Mouse (Mus musculus): ENCODE data around the gene Gpsm3.

DNA sequence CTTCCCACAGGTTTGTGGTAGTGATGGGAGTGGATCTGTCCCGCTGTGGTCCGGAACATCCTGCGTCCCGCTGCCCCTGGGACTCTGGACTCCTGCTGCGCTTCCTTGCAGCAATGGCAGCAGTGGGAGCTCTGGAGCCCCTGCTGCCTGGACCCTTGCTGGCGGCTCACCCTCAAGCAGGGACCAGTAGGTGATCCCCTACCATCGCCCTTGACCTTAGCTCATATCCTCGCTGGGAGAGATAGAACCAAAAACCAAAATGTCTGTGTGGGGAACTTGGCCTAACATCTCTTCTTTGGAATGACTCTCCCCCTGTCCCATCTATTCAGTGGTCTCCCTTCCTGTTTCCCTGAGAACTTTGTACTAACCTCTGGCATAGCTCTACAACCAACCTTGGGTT lies 5.8 kb upstream of the Gpsm3 start:
- no peak for TF ChIP-seq CTCF (IDR thresholded peaks at IDR 0.05; ENCODE audit: extremely low read depth, insufficient read depth, low read length)
- TF ChIP-seq POLR2A (IDR thresholded peaks at IDR 0.05; ENCODE audit: extremely low read depth, insufficient read depth, low read length), result no peak

Data from cortical plate, adult 2 months (tissue).